Mouse (Mus musculus) thymus, adult 2 months (tissue): ENCODE measurements at regions not wholly inside any gene's neighbourhood (a gene's known extent, or its start where the extent isn't known, plus 50 kb on each side); places are given as distances from the start of the nearest gene placed in this dataset.

ENCODE experiments used
- CTCF ChIP-seq: fragments of 200-500 bp; IDR thresholded peaks from 2 replicates; pipeline ENCODE4 v1.5.1; 2012; ENCODE audit warnings: mild to moderate bottlenecking, control low read depth, low read length, moderate library complexity, borderline replicate concordance; ENCODE audit not compliant: control insufficient read depth, poor library complexity, insufficient read depth; ENCODE audit errors: extremely low read depth
- POLR2A ChIP-seq: fragments of 200-500 bp; IDR thresholded peaks from 2 replicates; pipeline ENCODE4 v1.6.1; 2012; ENCODE audit warnings: mild to moderate bottlenecking, low read length, control low read depth, moderate library complexity; ENCODE audit not compliant: control insufficient read depth, poor library complexity, insufficient read depth; ENCODE audit errors: extremely low read depth

DNA sequence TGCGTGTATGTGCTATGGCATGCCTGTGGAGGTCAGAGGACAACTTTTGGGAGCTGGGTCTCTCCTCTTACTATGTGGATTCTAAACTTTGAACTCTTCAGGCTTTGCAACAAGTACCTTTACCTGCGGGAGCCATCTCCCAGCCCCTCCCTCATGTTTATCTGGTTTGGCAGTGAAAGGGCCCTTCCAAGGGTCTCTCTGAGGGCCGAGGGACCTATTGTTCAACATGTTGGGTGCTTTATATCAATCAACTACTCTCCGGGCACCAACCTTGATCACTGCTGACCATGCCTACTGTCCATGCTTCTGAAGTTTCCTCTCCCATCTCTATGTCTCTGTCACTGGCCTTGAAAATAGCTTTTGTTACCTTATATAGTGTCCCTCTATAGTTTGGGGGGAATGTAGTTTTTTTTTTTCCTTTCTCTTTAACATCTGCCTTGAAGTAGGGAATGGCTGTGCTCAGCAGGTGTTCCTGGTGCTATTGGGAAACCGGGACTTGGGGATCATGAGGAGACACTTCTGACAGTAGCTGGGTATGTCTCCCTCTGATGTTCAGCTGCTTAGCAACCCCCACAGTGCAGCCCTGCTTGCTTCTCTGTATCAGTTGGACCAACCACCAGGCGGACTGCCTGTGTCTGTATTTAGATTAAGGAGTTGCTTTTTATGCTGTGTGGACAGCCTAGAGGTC, 120.2 kb upstream of the Fstl4 start:
- TF ChIP-seq CTCF (no peak), POLR2A (no peak)
